Comparison of ENCODE assay signal across 10 mouse cellular contexts in the genomic region with DNA sequence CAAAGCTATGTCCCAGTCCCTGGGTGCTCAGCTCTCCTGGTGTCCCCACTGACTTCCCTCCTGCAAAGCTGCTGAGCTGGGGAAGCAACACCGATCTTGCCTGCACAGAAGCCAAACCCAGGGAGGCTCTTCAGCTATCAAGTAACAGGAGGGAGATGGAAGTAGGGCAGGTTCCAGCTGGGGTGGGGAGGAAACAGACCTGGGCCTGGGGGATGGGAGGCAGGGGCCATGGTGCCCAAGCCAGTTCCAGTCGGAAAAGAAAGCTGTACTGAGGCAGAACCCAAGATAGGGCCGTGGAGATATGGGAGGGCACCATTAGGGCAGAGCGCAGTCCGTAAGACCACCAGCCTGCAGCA. TPM values are rescaled to one million over a fixed set of nuclear protein-coding genes. Genes with fewer than 3 reads are reported as not detected.
A peak's percentile ranks its signal among the peaks of the same experiment; 100 is the strongest.
DNase-seq lines count a peak whose midpoint lies in the region; ATAC-seq and TF ChIP-seq lines count a peak whose summit lies in the region.
"Had no signal": no experiment of that assay in that cellular context is flagged by ENCODE, and none has a peak within 500 bp of the region (broad histone marks: within the 10 kb centered on the region; RNA-seq: fewer than 3 reads in every experiment).

No protein-coding gene starts in this region.

- H3K4me1 ChIP-seq in heart, embryonic 10.5 days, result peaks cover 57% of the 10 kb centered on the region
- H3K4me1 ChIP-seq in forebrain, postnatal 0 days (ENCODE audit: insufficient read depth), result peaks cover 24% of the 10 kb centered on the region
- peaks cover 67% of the 10 kb centered on the region for H3K4me1 ChIP-seq in midbrain, embryonic 10.5 days

- H3K27ac ChIP-seq in heart, embryonic 10.5 days, result no peak overlapping the region
- H3K27ac ChIP-seq in forebrain, postnatal 0 days (ENCODE audit: low read depth, low read length), result no peak overlapping the region
- H3K27ac ChIP-seq in midbrain, embryonic 10.5 days (replicated peaks), result 0 out of 2 replicates have a peak overlapping the region, but pooled peaks have one; percentile 10

- DNase-seq in heart, embryonic 10.5 days (ENCODE audit: low spot score), result no peak
- no peak for DNase-seq in heart, adult 8-10 months (ENCODE audit: low spot score)
- DNase-seq in cerebellum, adult 9-11 months, result peak; percentile 50
- no peak for DNase-seq in forebrain, postnatal 0 days
- DNase-seq in midbrain, embryonic 10.5 days (ENCODE audit: low spot score), result no peak
- no peak for DNase-seq in retina, embryonic 14.5 days (ENCODE audit: low spot score)
- no peak for DNase-seq in urinary bladder, adult 2 months (ENCODE audit: low spot score)
- no peak for DNase-seq in left cerebral cortex, postnatal 25 days (ENCODE audit: low spot score in 2 of 2)
- DNase-seq: right cerebral cortex, postnatal 4 days had no signal

- H3K9me3 ChIP-seq in heart, embryonic 10.5 days, result no peaks in the 10 kb centered on the region
- no peaks in the 10 kb centered on the region for H3K9me3 ChIP-seq in forebrain, postnatal 0 days (ENCODE audit: low read length)
- no peaks in the 10 kb centered on the region for H3K9me3 ChIP-seq in midbrain, embryonic 10.5 days (replicated peaks)

- no peak for TF ChIP-seq CTCF in forebrain, postnatal 0 days (IDR thresholded peaks at IDR 0.05; ENCODE audit: low read depth)

- H3K27me3 ChIP-seq in heart, embryonic 10.5 days (ENCODE audit: insufficient read depth, poor library complexity, severe bottlenecking), result no peaks in the 10 kb centered on the region
- H3K27me3 ChIP-seq in forebrain, postnatal 0 days (ENCODE audit: insufficient read depth, low read length), result no peaks in the 10 kb centered on the region
- no peaks in the 10 kb centered on the region for H3K27me3 ChIP-seq in midbrain, embryonic 10.5 days (ENCODE audit: low read depth, poor library complexity, severe bottlenecking)

- 63% methylated on average over 5 of the region's 5 CpGs for WGBS in heart, embryonic 10.5 days
- WGBS in forebrain, postnatal 0 days, result 80% methylated on average over 5 of the region's 5 CpGs
- 89% methylated on average over 5 of the region's 5 CpGs for WGBS in midbrain, embryonic 10.5 days

- peak overlapping the region; percentile 28; the same call in 1 of the 2 replicates for H3K9ac ChIP-seq in forebrain, postnatal 0 days

- peaks cover 58% of the 10 kb centered on the region for H3K36me3 ChIP-seq in heart, embryonic 10.5 days
- H3K36me3 ChIP-seq in forebrain, postnatal 0 days (ENCODE audit: insufficient read depth), result peaks cover 26% of the 10 kb centered on the region
- H3K36me3 ChIP-seq in midbrain, embryonic 10.5 days, result peaks cover 63% of the 10 kb centered on the region

- H3K4me3 ChIP-seq in heart, embryonic 10.5 days, result peak overlapping the region; percentile 27; the same call in 1 of the 2 replicates
- no peak overlapping the region for H3K4me3 ChIP-seq in forebrain, postnatal 0 days (ENCODE audit: low read depth, low read length)
- peak overlapping the region; percentile 86; the same call in 1 of the 2 replicates for H3K4me3 ChIP-seq in midbrain, embryonic 10.5 days

- no peak for ATAC-seq in forebrain, postnatal 0 days

- intact Hi-C loops in left cerebral cortex, postnatal 25 days (cut with DNase I), result no loop called here

- H3K4me2 ChIP-seq in forebrain, postnatal 0 days (ENCODE audit: low read depth), result peak overlapping the region; percentile 75

RNA-seq across cellular contexts. Expression of a gene that starts 3.2 kb away (rescaled TPM):
- polyA plus RNA-seq in heart, embryonic 10.5 days (2016; fragmentation: Nextera tagmentation; extraction: Ambion mirVana), result 66.5 and 73.0 TPM in 2 replicates
- 10 to 100 TPM; 60.7 to 62.6 (median 62.2) TPM for total RNA-seq in heart, adult 8-10 months (2022)
- 103 and 112 TPM in 2 replicates for total RNA-seq in forebrain, postnatal 0 days (2014; rRNA removed)
- 85.6 and 88.3 TPM in 2 replicates for polyA plus RNA-seq in forebrain, postnatal 0 days (2015; fragmentation: Nextera tagmentation; extraction: Ambion mirVana)
- 80.4 and 84.4 TPM in 2 replicates for polyA plus RNA-seq in midbrain, embryonic 10.5 days (2016; fragmentation: Nextera tagmentation; extraction: Ambion mirVana)
- 64.2 and 67.5 TPM in 2 replicates for polyA plus RNA-seq in urinary bladder, adult 2 months (2012; rRNA removed)
- total RNA-seq in left cerebral cortex, postnatal 25 days (2021), result 100 to 1,000 TPM in 1 of 2 experiments, 10 to 100 TPM in 1; 98.1 to 101 TPM

RNA-seq across cellular contexts. Expression of a gene that starts 9.9 kb away (rescaled TPM):
- polyA plus RNA-seq in heart, embryonic 10.5 days (2016; fragmentation: Nextera tagmentation; extraction: Ambion mirVana), result 0.11 TPM in 1 of 2 replicates, not detected in the other
- total RNA-seq in heart, adult 8-10 months (2022), result not detected
- not detected in 2 replicates for total RNA-seq in forebrain, postnatal 0 days (2014; rRNA removed)
- polyA plus RNA-seq in forebrain, postnatal 0 days (2015; fragmentation: Nextera tagmentation; extraction: Ambion mirVana), result 0.13 and 0.34 TPM in 2 replicates
- polyA plus RNA-seq in midbrain, embryonic 10.5 days (2016; fragmentation: Nextera tagmentation; extraction: Ambion mirVana), result 0.12 and 0.19 TPM in 2 replicates
- not detected in 2 replicates for polyA plus RNA-seq in urinary bladder, adult 2 months (2012; rRNA removed)
- not detected for total RNA-seq in left cerebral cortex, postnatal 25 days (2021)
- total RNA-seq: layer of hippocampus, adult 8-10 months had no signal

RNA-seq across cellular contexts. Expression of a gene that starts 15.3 kb away (rescaled TPM):
- 59.4 and 63.2 TPM in 2 replicates for polyA plus RNA-seq in heart, embryonic 10.5 days (2016; fragmentation: Nextera tagmentation; extraction: Ambion mirVana)
- total RNA-seq in heart, adult 8-10 months (2022), result 10 to 100 TPM in 3 of 4 experiments, 1 to 10 TPM in 1; 9.4 to 13.5 (median 12.3) TPM
- 66.8 and 71.6 TPM in 2 replicates for total RNA-seq in forebrain, postnatal 0 days (2014; rRNA removed)
- 125 and 138 TPM in 2 replicates for polyA plus RNA-seq in forebrain, postnatal 0 days (2015; fragmentation: Nextera tagmentation; extraction: Ambion mirVana)
- polyA plus RNA-seq in midbrain, embryonic 10.5 days (2016; fragmentation: Nextera tagmentation; extraction: Ambion mirVana), result 69.0 and 71.0 TPM in 2 replicates
- polyA plus RNA-seq in urinary bladder, adult 2 months (2012; rRNA removed), result 69.2 and 85.6 TPM in 2 replicates
- total RNA-seq in left cerebral cortex, postnatal 25 days (2021), result 10 to 100 TPM; 85.3 to 91.2 TPM

RNA-seq across cellular contexts. Expression of a gene that starts 17.5 kb away (rescaled TPM):
- polyA plus RNA-seq in heart, embryonic 10.5 days (2016; fragmentation: Nextera tagmentation; extraction: Ambion mirVana), result not detected in 2 replicates
- not detected for total RNA-seq in heart, adult 8-10 months (2022)
- total RNA-seq in forebrain, postnatal 0 days (2014; rRNA removed), result not detected in 2 replicates
- polyA plus RNA-seq in forebrain, postnatal 0 days (2015; fragmentation: Nextera tagmentation; extraction: Ambion mirVana), result not detected in 2 replicates
- polyA plus RNA-seq in midbrain, embryonic 10.5 days (2016; fragmentation: Nextera tagmentation; extraction: Ambion mirVana), result not detected in 2 replicates
- polyA plus RNA-seq in urinary bladder, adult 2 months (2012; rRNA removed), result not detected in 2 replicates
- not detected for total RNA-seq in left cerebral cortex, postnatal 25 days (2021)
- total RNA-seq: layer of hippocampus, adult 8-10 months had no signal

RNA-seq across cellular contexts. Expression of a gene that starts 17.5 kb away (rescaled TPM):
- polyA plus RNA-seq in heart, embryonic 10.5 days (2016; fragmentation: Nextera tagmentation; extraction: Ambion mirVana), result 1.0 and 1.5 TPM in 2 replicates
- under 1 TPM in 3 of 4 experiments, not detected in 1; 0.52 to 0.89 (median 0.53) TPM for total RNA-seq in heart, adult 8-10 months (2022)
- total RNA-seq in forebrain, postnatal 0 days (2014; rRNA removed), result 9.0 and 17.4 TPM in 2 replicates
- polyA plus RNA-seq in forebrain, postnatal 0 days (2015; fragmentation: Nextera tagmentation; extraction: Ambion mirVana), result 22.5 and 32.8 TPM in 2 replicates
- 2.1 and 2.2 TPM in 2 replicates for polyA plus RNA-seq in midbrain, embryonic 10.5 days (2016; fragmentation: Nextera tagmentation; extraction: Ambion mirVana)
- polyA plus RNA-seq in urinary bladder, adult 2 months (2012; rRNA removed), result 0.23 and 0.47 TPM in 2 replicates
- total RNA-seq in left cerebral cortex, postnatal 25 days (2021), result 1 to 10 TPM in 1 of 2 experiments, under 1 TPM in 1; 0.62 to 1.7 TPM
